Mouse (Mus musculus) gastrocnemius, adult 2 months (tissue): ENCODE results near the gene Lin7c. TPM values are rescaled to one million over a fixed set of nuclear protein-coding genes. Genes with fewer than 3 reads are reported as not detected.
A peak's percentile ranks its signal among the peaks of the same experiment; 100 is the strongest.
"Not testable (repeated sequence)": the region's sequence is repeated elsewhere in the genome, so short reads cannot be mapped to it uniquely, and the experiment has no call there.

Experiments
- DNase-seq: peaks from one replicate; pipeline ENCODE4 v3.0.0; 2022
- H3K27ac ChIP-seq: fragments of 200-600 bp; 2 replicates; pipeline ENCODE4 v1.8.1; 2022; ENCODE audit warnings: mild to moderate bottlenecking
- H3K4me3 ChIP-seq: fragments of 200-600 bp; 2 replicates; pipeline ENCODE4 v1.8.1; 2022; ENCODE audit warnings: mild to moderate bottlenecking, moderate library complexity
- CTCF ChIP-seq: fragments of 200-600 bp; IDR thresholded peaks from 2 replicates; pipeline ENCODE4 v1.8.1; 2022; ENCODE audit warnings: antibody characterized with exemption, mild to moderate bottlenecking, moderate library complexity
- intact Hi-C: fragments of 180-260 bp; cut with DNase I; formaldehyde crosslinking; loops from one replicate; pipeline ENCODE4 v1.15.1; 2025
- long read RNA-seq, 2 experiments: library from polyadenylated mRNA; stranded (forward); transcript quantifications; one replicate each; pipeline ENCODE4 v2.0.0; 2021
- total RNA-seq, 2 experiments: library from RNA; stranded (reverse); gene quantifications; 2 replicates each; pipeline ENCODE4 v1.2.3; 2021

The Lin7c gene
- total RNA-seq = 10 to 100 TPM; 27.5 to 32.9 TPM
- long read RNA-seq, experiment 1, full-length matches to known transcripts = 33 of 35 reads
- long read RNA-seq, experiment 1, partial matches to known transcripts = 0 of 35 reads
- long read RNA-seq, experiment 1, other reads (novel, unspliced or antisense) = 2 of 35 reads
- long read RNA-seq, experiment 2, full-length matches to known transcripts = 24 of 30 reads
- long read RNA-seq, experiment 2, partial matches to known transcripts = 0 of 30 reads
- long read RNA-seq, experiment 2, other reads (novel, unspliced or antisense) = 6 of 30 reads

DNA sequence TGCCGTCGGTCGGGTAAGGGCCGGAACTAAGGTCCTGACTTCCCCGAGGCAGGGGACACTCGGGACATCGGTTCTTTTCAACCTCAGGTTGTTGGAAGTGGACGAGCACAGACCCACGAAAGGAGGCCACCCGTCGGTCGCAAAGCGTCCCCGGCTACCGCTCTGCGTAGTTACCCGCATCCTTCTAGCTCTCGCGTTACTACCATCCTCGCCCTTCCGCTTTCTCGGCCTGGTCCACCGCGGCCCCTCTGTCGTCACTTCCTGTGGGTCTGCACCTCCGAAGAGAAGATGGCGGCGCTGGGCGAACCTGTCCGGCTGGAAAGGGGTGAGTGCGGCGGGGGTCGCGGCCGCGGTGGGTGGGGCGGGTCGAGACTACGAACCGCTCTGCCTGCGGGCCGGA, at the start of gene Lin7c:
Gene Lin7c (plus strand): TSS at position 257 of the 400 bp plus-strand sequence.
- H3K4me3 ChIP-seq = peak within 1 kb of the TSS; percentile 98
- no peak for TF ChIP-seq CTCF
- H3K27ac ChIP-seq = peak within 1 kb of the TSS; percentile 97
- peak; percentile 97 for DNase-seq
- intact Hi-C loops = no loop called here

DNA sequence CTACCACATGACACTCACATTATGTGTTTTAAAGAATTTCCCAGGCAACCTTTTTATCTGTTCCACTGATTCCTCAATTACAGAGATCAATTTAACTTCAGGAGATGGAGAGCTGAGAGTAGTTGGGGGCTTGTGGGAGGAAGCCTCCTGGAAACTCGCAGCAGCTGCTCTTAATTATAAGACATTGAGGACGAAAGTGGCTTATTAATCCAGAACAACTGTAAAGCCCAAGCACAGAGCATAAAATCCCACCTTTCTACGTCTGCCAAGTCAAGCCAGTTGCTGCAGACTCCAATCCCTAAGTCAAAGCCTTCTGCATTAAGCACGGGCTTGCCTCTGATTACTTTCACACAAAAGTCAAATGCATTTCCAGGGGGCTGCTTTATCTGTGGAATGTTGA, 44.3 kb upstream of the Lin7c start:
- TF ChIP-seq CTCF = no peak
- DNase-seq = no peak
- no peak overlapping the region for H3K27ac ChIP-seq
- intact Hi-C loops = no loop called here
- no peak overlapping the region for H3K4me3 ChIP-seq

DNA sequence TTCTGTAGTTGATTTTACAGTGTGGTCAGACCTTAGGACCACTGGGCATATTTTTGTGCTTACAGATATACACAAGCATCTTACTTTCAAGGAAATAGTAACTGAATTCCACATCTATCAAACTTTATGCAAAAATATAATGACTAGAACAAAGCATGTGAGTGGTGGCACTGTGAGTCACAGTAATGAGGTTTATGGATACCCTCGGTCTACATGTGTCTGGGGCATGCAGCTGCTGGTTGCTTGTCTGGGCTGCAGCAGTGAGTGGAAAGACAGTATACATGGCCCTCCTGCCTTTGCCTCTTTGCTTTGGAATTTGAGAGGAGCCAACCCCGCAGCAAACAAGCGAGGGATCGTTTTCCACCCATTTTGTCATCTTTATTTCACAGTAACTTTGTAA, 42.3 kb upstream of the Lin7c start:
- intact Hi-C loops = no loop called here
- Histone ChIP-seq H3K4me3 (no peak overlapping the region), H3K27ac (no peak overlapping the region)
- DNase-seq = no peak
- no peak for TF ChIP-seq CTCF

DNA sequence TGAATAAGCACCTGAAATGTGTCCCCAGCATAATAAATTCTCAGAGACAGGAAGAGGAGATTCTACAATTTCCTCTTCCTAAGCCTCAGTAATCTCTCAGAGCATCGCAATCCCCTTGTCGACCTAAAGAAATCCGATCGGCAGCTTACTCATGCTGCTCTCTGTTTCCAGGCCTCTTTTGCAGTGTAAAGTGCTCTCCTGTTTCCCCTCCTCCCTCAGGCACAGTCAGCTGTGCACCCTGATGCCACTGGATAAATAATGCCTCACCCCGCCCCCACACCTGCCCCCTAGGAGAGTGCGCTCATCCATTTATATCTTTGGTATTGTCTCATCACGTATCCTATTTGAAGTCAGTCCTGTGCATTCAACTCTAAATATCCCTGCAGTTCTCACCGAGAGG, 41.9 kb upstream of the Lin7c start:
- no peak overlapping the region for H3K4me3 ChIP-seq
- intact Hi-C loops = no loop called here
- no peak for DNase-seq
- no peak for TF ChIP-seq CTCF
- no peak overlapping the region for H3K27ac ChIP-seq

GRCm38 (mm10) chr2:109855601-109856000, 35.1 kb upstream of the Lin7c start:
- no peak for TF ChIP-seq CTCF
- no peak for DNase-seq
- H3K27ac ChIP-seq = no peak overlapping the region
- intact Hi-C loops = no loop called here
- no peak overlapping the region for H3K4me3 ChIP-seq

- intact Hi-C loops = no loop called here
- DNase-seq = no peak
- Histone ChIP-seq H3K4me3 (no peak overlapping the region), H3K27ac (no peak overlapping the region)
- no peak for TF ChIP-seq CTCF
Measured at GRCm38 (mm10) chr2:109859671-109860070, 31.0 kb upstream of the Lin7c start.

GRCm38 (mm10) chr2:109860832-109861231, 29.8 kb upstream of the Lin7c start:
- DNase-seq = no peak
- intact Hi-C loops = no loop called here
- TF ChIP-seq CTCF = no peak
- no peak overlapping the region for H3K4me3 ChIP-seq
- no peak overlapping the region for H3K27ac ChIP-seq

DNA sequence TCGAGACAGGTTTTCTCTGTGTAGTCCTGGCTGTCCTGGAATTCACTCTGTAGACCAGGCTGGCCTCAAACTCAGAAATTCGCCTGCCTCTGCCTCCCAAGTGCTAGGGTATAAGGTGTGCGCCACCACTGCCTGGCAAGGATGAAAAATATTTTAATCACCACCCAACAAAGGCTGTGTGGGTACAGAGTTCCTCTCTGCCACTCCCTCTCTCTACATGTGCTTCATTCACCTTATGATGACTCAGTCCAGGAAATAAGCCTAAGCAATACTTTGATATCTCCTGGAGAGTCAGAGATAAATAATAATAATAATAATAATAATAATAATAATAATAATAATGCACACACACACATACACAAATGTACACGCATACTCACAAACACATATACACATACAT, 11.2 kb upstream of the Lin7c start:
- DNase-seq, H3K4me3 ChIP-seq, H3K27ac ChIP-seq, intact Hi-C loops: not testable (repeated sequence)

DNA sequence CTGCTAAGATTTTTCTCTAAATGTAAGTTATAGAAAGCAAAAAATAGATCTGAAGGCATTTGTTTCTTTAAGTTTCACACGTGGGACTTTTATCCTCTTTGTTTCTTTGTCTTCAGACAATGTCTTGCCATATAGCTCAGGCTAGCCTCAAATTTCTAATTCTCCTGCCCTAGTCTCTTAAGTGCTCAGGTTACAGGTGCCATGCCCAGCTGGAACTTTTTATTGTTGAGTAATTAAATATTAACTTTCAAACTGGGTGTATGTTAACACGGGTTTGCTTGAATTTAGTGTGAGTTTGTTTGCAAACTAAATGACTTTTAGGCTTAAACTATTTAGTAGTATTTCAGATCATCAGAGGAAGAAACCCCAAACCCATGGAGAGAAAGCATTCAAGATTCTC, 9.5 kb upstream of the Lin7c start:
- Histone ChIP-seq H3K27ac (no peak overlapping the region), H3K4me3 (no peak overlapping the region)
- intact Hi-C loops = loop anchor here (10.0 kb wide), 2 partner anchors 146 to 186 kb away; no protein-coding TSS in a partner anchor
- TF ChIP-seq CTCF = no peak
- DNase-seq = no peak

DNA sequence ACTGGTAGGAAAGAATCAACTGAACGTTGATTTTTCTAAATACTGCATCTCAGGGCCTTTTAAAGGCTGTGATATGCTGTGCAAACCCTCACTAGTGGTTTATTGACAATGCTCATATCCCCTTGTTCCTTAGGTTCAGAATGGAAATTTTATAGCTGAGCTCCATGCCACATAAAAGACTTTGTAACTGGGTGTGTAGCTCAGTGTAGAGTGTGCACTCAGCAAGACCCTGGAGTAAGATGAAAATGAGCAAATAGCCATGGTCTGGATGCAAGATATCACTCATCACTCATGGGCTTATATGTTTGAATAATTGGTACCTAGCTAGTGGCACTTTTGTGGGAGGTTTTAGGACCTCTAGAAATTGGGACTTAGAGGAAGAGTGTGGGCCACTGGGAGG, 9.0 kb upstream of the Lin7c start:
- DNase-seq = no peak
- intact Hi-C loops = loop anchor here (10.0 kb wide), 2 partner anchors 147 to 187 kb away; no protein-coding TSS in a partner anchor
- Histone ChIP-seq H3K27ac (no peak overlapping the region), H3K4me3 (no peak overlapping the region)
- TF ChIP-seq CTCF = no peak

DNA sequence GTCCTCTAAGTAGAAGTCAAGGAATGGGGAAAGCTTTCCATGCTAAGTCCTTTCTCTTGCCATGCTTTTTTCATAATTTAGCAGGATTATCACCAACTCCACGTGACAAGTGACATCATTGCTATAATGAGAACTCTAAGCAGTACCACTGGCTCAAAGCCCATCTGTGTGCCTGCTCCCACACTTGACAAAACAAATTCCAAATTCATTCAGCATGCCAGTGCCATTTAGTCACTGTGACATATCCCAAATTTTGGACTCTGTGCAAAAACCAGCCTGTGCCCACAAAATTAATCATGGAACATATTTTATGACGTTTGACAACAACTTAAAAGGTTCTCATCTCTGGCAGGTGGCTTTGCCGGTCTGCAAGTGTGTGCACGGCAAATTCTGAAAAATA, 6.5 kb upstream of the Lin7c start:
- no peak for DNase-seq
- intact Hi-C loops = loop anchor here (10.0 kb wide), 2 partner anchors 149 to 189 kb away; no protein-coding TSS in a partner anchor
- no peak for TF ChIP-seq CTCF
- no peak overlapping the region for H3K27ac ChIP-seq
- no peak overlapping the region for H3K4me3 ChIP-seq

- TF ChIP-seq CTCF = no peak
- intact Hi-C loops = loop anchor here (10.0 kb wide), 2 partner anchors 150 to 190 kb away; no protein-coding TSS in a partner anchor
- Histone ChIP-seq H3K4me3 (no peak overlapping the region), H3K27ac (peak overlapping the region; percentile 43; the same call in 1 of the 2 replicates)
- peak; percentile 60 for DNase-seq
Measured at GRCm38 (mm10) chr2:109884507-109884906, 6.1 kb upstream of the Lin7c start.

DNA sequence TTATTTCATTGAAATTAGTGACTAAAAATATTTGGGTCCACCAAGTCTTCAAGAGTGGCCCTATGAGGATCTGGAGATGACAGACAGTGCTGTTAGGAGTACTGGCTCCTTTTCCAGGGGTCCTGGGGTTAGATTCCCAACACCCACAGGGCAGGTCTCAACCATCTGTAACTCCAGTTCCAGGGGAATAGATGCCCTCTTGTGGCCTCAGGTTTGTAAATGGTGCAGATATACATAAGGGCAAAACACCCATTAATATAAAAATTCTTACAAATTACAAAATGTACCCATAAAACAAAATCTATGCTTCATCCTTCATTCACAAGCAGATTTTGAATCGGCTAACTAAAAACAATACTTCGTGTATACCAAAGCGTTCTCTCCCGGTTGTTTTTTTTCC, 585 bp upstream of the Lin7c start:
- no peak for DNase-seq
- TF ChIP-seq CTCF = peak; percentile 21; the same call in 1 of the 2 replicates
- Histone ChIP-seq H3K27ac (peak overlapping the region; percentile 97), H3K4me3 (peak overlapping the region; percentile 98)
- intact Hi-C loops = no loop called here

- DNase-seq = no peak
- H3K27ac ChIP-seq = peak overlapping the region; percentile 97
- TF ChIP-seq CTCF = no peak
- peak overlapping the region; percentile 98 for H3K4me3 ChIP-seq
- intact Hi-C loops = no loop called here
Measured at GRCm38 (mm10) chr2:109891031-109891430, 378 bp downstream of the Lin7c start.
